Mouse (Mus musculus) liver, adult 2 months (tissue): ENCODE data around the gene 4930430A15Rik. TPM values are rescaled to one million over a fixed set of nuclear protein-coding genes. Genes with fewer than 3 reads are reported as not detected.

ENCODE experiments used
- DNase-seq: peaks from one replicate; pipeline ENCODE4 v3.0.0-alpha.2; 2011; ENCODE audit warnings: low read depth, low spot score; ENCODE audit errors: extremely low read depth
- H3K27ac ChIP-seq: fragments of 200-500 bp; replicated peaks from 2 replicates; pipeline ENCODE4 v1.5.1; 2012; ENCODE audit warnings: low read depth, mild to moderate bottlenecking, control low read depth, inconsistent platforms, low read length; ENCODE audit not compliant: insufficient read depth
- H3K27me3 ChIP-seq: fragments of 200-500 bp; 2 replicates; pipeline ENCODE4 v1.6.1; 2012; ENCODE audit warnings: mild to moderate bottlenecking, moderate library complexity, low read length, inconsistent platforms; ENCODE audit not compliant: control insufficient read depth, insufficient read depth
- H3K36me3 ChIP-seq: fragments of 200-500 bp; 2 replicates; pipeline ENCODE4 v1.6.1; 2012; ENCODE audit warnings: low read length, inconsistent platforms; ENCODE audit not compliant: control insufficient read depth, insufficient read depth
- H3K4me1 ChIP-seq: fragments of 200-500 bp; 2 replicates; pipeline ENCODE4 v1.6.1; 2011; ENCODE audit warnings: low read length; ENCODE audit not compliant: control insufficient read depth, insufficient read depth
- H3K4me3 ChIP-seq: fragments of 200-500 bp; 2 replicates; pipeline ENCODE4 v1.5.1; 2011; ENCODE audit warnings: low read depth, mild to moderate bottlenecking, control low read depth, low read length, moderate library complexity; ENCODE audit not compliant: insufficient read depth
- H3K79me2 ChIP-seq: fragments of 200-500 bp; 2 replicates; pipeline ENCODE4 v1.6.1; 2012; ENCODE audit warnings: inconsistent platforms, mild to moderate bottlenecking, low read length, moderate library complexity; ENCODE audit not compliant: control insufficient read depth, insufficient read depth
- H3K9ac ChIP-seq: fragments of 200-500 bp; 2 replicates; pipeline ENCODE4 v1.6.1; 2012; ENCODE audit warnings: low read depth, mild to moderate bottlenecking, control low read depth, inconsistent platforms, low read length
- CTCF ChIP-seq: fragments of 200-500 bp; IDR thresholded peaks from 2 replicates; pipeline ENCODE4 v1.5.1; 2011; ENCODE audit warnings: low read depth, low read length, control low read depth
- POLR2A ChIP-seq: fragments of 200-500 bp; IDR thresholded peaks from 2 replicates; pipeline ENCODE4 v1.6.1; 2011; ENCODE audit warnings: low read length, control low read depth; ENCODE audit not compliant: insufficient read depth; ENCODE audit errors: extremely low read depth
- WGBS: fragments of 180-500 bp; shearing (Covaris S2); methylation state at CpG from one replicate; pipeline ENCODE4 v1.1.7; 2018; 5-methylcytosine and 5-hydroxymethylcytosine counted together
- polyA plus RNA-seq: library from polyadenylated mRNA; depleted of rRNA; stranded (reverse); fragments of >200 nt; gene quantifications from 2 replicates; pipeline ENCODE4 v1.2.3, GENCODE M21; 2012; rRNA removed
- total RNA-seq: library from RNA; depleted of rRNA; stranded (reverse); fragments of >200 nt; gene quantifications from 2 replicates; pipeline ENCODE4 v1.2.3, GENCODE M21; 2014; rRNA removed

The 4930430A15Rik gene
- total RNA-seq (not detected in 2 replicates), polyA plus RNA-seq (not detected in 2 replicates)

- DNase-seq: no peak
- no peak within 1 kb of the TSS for H3K27ac ChIP-seq
- TF ChIP-seq CTCF (no peak), POLR2A (no peak)
- no peak within 1 kb of the TSS for H3K9ac ChIP-seq
- 75% methylated on average over 6 of the region's 6 CpGs for WGBS
- H3K79me2 ChIP-seq: no peaks in the 10 kb centered on the region
- H3K4me1 ChIP-seq: no peaks in the 10 kb centered on the region
- no peaks in the 10 kb centered on the region for H3K27me3 ChIP-seq
- H3K4me3 ChIP-seq: no peak within 1 kb of the TSS
- no peaks in the 10 kb centered on the region for H3K36me3 ChIP-seq
Observed at GRCm38 (mm10) chr2:111229502-111229901, at the start of gene 4930430A15Rik. TSS of gene 4930430A15Rik (minus strand) at chr2:111229602.

- WGBS: 66% methylated on average over 2 of the region's 2 CpGs
- no peak within 1 kb of the TSS for H3K4me3 ChIP-seq
- no peak within 1 kb of the TSS for H3K27ac ChIP-seq
- no peaks in the 10 kb centered on the region for H3K27me3 ChIP-seq
- DNase-seq: no peak
- no peaks in the 10 kb centered on the region for H3K4me1 ChIP-seq
- no peaks in the 10 kb centered on the region for H3K79me2 ChIP-seq
- no peak within 1 kb of the TSS for H3K9ac ChIP-seq
- H3K36me3 ChIP-seq: no peaks in the 10 kb centered on the region
- TF ChIP-seq CTCF: no peak
- TF ChIP-seq POLR2A: no peak
Observed at GRCm38 (mm10) chr2:111274006-111274405, 44.6 kb upstream of the 4930430A15Rik start, which contains the start of gene Olfr1277. TSS of gene Olfr1277 (minus strand) at chr2:111274106.

GRCm38 (mm10) chr2:111254216-111254615 is 24.8 kb upstream of the 4930430A15Rik start, which contains the start of gene Olfr1276:
TSS of gene Olfr1276 (plus strand) at chr2:111254516.
- H3K79me2 ChIP-seq: no peaks in the 10 kb centered on the region

GRCm38 (mm10) chr2:111235186-111235585 is 5.8 kb upstream of the 4930430A15Rik start, which contains the start of gene Olfr1275:
TSS of gene Olfr1275 (minus strand) at chr2:111235286.
- Histone ChIP-seq H3K79me2 (no peaks in the 10 kb centered on the region), H3K36me3 (no peaks in the 10 kb centered on the region), H3K27me3 (no peaks in the 10 kb centered on the region), H3K27ac (no peak within 1 kb of the TSS), H3K4me1 (no peaks in the 10 kb centered on the region), H3K9ac (no peak within 1 kb of the TSS), H3K4me3 (no peak within 1 kb of the TSS)
- 62% methylated on average over 1 of the region's 1 CpGs for WGBS
- TF ChIP-seq POLR2A: no peak
- TF ChIP-seq CTCF: no peak
- no peak for DNase-seq

More at GRCm38 (mm10) chr2:111254216-111254615, 24.8 kb upstream of the 4930430A15Rik start, which contains the start of gene Olfr1276:
- no peak for DNase-seq
- H3K36me3 ChIP-seq: no peaks in the 10 kb centered on the region
- no peaks in the 10 kb centered on the region for H3K4me1 ChIP-seq
- no peak within 1 kb of the TSS for H3K27ac ChIP-seq
- no peak within 1 kb of the TSS for H3K4me3 ChIP-seq
- H3K27me3 ChIP-seq: no peaks in the 10 kb centered on the region
- no peak within 1 kb of the TSS for H3K9ac ChIP-seq
- TF ChIP-seq CTCF: no peak
- TF ChIP-seq POLR2A: no peak

GRCm38 (mm10) chr2:111182068-111182467 is 47.3 kb downstream of the 4930430A15Rik start:
- no peaks in the 10 kb centered on the region for H3K4me1 ChIP-seq
- no peak overlapping the region for H3K4me3 ChIP-seq
- no peak overlapping the region for H3K27ac ChIP-seq
- 88% methylated on average over 11 of the region's 11 CpGs for WGBS
- no peaks in the 10 kb centered on the region for H3K27me3 ChIP-seq
- DNase-seq: no peak
- H3K79me2 ChIP-seq: no peaks in the 10 kb centered on the region
- H3K36me3 ChIP-seq: no peaks in the 10 kb centered on the region
- no peak overlapping the region for H3K9ac ChIP-seq
- TF ChIP-seq POLR2A (no peak), CTCF (no peak)

GRCm38 (mm10) chr2:111152836-111153235 is 76.6 kb downstream of the 4930430A15Rik start, which contains the start of gene Gm15130:
TSS of gene Gm15130 (minus strand) at chr2:111152936.
- Histone ChIP-seq H3K9ac (no peak within 1 kb of the TSS), H3K27ac (no peak within 1 kb of the TSS), H3K4me3 (no peak within 1 kb of the TSS), H3K4me1 (no peaks in the 10 kb centered on the region), H3K36me3 (no peaks in the 10 kb centered on the region), H3K79me2 (no peaks in the 10 kb centered on the region), H3K27me3 (no peaks in the 10 kb centered on the region)
- DNase-seq: no peak
- no peak for TF ChIP-seq POLR2A
- TF ChIP-seq CTCF: no peak
- WGBS: 61% methylated on average over 2 of the region's 2 CpGs
